Mouse (Mus musculus): ENCODE measurements at regions not wholly inside any gene's neighbourhood (a gene's known extent, or its start where the extent isn't known, plus 50 kb on each side); places are given as distances from the start of the nearest gene placed in this dataset.

DNA sequence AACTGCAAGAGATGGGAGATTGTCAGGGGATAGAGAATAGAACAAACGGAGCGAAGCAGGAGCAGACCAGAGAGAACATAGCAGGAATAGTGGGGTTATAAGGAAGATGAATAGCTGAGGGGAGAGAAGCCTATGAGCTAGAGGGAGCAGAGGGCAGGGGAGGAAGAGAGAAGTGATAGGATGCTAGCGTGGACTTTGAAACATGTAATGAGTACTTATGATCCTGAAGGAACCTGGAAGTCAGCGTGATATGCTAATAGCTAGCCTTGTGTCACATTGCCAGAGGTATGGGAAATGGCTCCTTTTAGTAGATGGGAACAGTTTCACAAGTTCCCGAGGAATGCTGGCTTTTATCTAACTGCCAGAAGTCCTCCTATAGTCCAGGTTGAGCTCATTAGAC is 51.8 kb downstream of the Calml3 start:
- no peak overlapping the region for H3K4me3 ChIP-seq (ENCODE audit: insufficient read depth, low read depth, low read length)
- WGBS = 95% methylated on average over 5 of the region's 5 CpGs
- no peak overlapping the region for H3K9ac ChIP-seq (ENCODE audit: low read depth, low read length)
- no peaks in the 10 kb centered on the region for H3K36me3 ChIP-seq (ENCODE audit: control insufficient read depth, insufficient read depth, low read length)
- H3K4me1 ChIP-seq (ENCODE audit: control insufficient read depth, insufficient read depth, low read length) = 0 out of 2 replicates have a peak, but pooled peaks cover 6% of the 10 kb centered on the region
- TF ChIP-seq POLR2A (IDR thresholded peaks at IDR 0.05; ENCODE audit: extremely low read depth, insufficient read depth, low read length) = no peak
- no peak for TF ChIP-seq CTCF (IDR thresholded peaks at IDR 0.05; ENCODE audit: low read depth, low read length)
- H3K27me3 ChIP-seq (ENCODE audit: control insufficient read depth, insufficient read depth, low read length) = no peaks in the 10 kb centered on the region
- no peak overlapping the region for H3K27ac ChIP-seq (replicated peaks; ENCODE audit: insufficient read depth, low read depth, low read length)
- H3K79me2 ChIP-seq (ENCODE audit: control insufficient read depth, insufficient read depth, low read length) = no peaks in the 10 kb centered on the region
- DNase-seq (ENCODE audit: extremely low read depth, low read depth, low spot score) = no peak

DNA sequence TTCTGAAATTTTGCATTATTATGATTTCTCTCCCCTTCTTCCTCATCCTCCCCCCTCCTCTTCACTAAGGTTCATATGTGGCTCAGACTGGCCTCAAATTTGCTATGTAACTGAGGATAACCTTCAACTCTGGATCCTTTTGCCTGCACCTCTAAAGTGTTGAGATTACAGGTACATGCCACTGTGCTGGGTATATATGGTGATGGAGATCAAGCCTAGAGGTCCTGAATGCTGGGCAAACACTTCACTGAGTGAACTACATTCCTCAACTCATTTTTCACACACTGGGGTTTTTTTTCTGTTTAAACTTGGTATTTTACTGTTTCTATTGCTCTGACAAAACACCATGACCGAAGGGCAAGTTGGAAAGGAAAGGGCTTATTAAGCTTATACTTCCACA is 52.9 kb downstream of the Calml3 start:
- H3K9ac ChIP-seq (ENCODE audit: low read depth, low read length) = no peak overlapping the region
- WGBS = 73% methylated on average over 1 of the region's 1 CpGs
- H3K4me3 ChIP-seq (ENCODE audit: insufficient read depth, low read depth, low read length) = no peak overlapping the region
- DNase-seq (ENCODE audit: extremely low read depth, low read depth, low spot score) = no peak
- H3K36me3 ChIP-seq (ENCODE audit: control insufficient read depth, insufficient read depth, low read length) = no peaks in the 10 kb centered on the region
- H3K79me2 ChIP-seq (ENCODE audit: control insufficient read depth, insufficient read depth, low read length) = no peaks in the 10 kb centered on the region
- TF ChIP-seq CTCF (IDR thresholded peaks at IDR 0.05; ENCODE audit: low read depth, low read length) = no peak
- no peak for TF ChIP-seq POLR2A (IDR thresholded peaks at IDR 0.05; ENCODE audit: extremely low read depth, insufficient read depth, low read length)
- 0 out of 2 replicates have a peak, but pooled peaks cover 6% of the 10 kb centered on the region for H3K4me1 ChIP-seq (ENCODE audit: control insufficient read depth, insufficient read depth, low read length)
- H3K27ac ChIP-seq (replicated peaks; ENCODE audit: insufficient read depth, low read depth, low read length) = no peak overlapping the region
- no peaks in the 10 kb centered on the region for H3K27me3 ChIP-seq (ENCODE audit: control insufficient read depth, insufficient read depth, low read length)

DNA sequence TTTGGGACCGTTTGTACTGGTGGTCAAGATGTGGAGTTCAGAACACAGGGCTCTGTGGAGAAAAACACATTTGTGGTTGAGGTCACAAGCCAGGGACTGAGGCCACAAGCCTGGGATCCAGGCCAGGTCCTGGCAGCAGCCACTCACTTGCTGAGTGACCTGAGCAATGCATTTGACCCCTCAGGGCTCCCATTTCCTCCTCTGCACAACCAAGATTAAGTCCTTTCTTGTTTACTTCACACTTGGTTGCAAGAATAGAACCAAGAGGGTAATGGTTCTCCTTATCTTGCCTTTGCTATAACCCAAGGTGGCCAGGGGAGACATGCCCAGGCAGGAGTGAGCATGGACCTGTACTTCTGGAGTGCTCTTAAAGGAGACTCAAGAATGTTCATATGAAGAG is 53.4 kb downstream of the Calml3 start:
- no peak overlapping the region for H3K27ac ChIP-seq (replicated peaks; ENCODE audit: insufficient read depth, low read depth, low read length)
- 0 out of 2 replicates have a peak, but pooled peaks cover 6% of the 10 kb centered on the region for H3K4me1 ChIP-seq (ENCODE audit: control insufficient read depth, insufficient read depth, low read length)
- H3K79me2 ChIP-seq (ENCODE audit: control insufficient read depth, insufficient read depth, low read length) = no peaks in the 10 kb centered on the region
- no peaks in the 10 kb centered on the region for H3K36me3 ChIP-seq (ENCODE audit: control insufficient read depth, insufficient read depth, low read length)
- no peak overlapping the region for H3K9ac ChIP-seq (ENCODE audit: low read depth, low read length)
- DNase-seq (ENCODE audit: extremely low read depth, low read depth, low spot score) = peak; percentile 78
- no peak for TF ChIP-seq CTCF (IDR thresholded peaks at IDR 0.05; ENCODE audit: low read depth, low read length)
- TF ChIP-seq POLR2A (IDR thresholded peaks at IDR 0.05; ENCODE audit: extremely low read depth, insufficient read depth, low read length) = no peak
- H3K4me3 ChIP-seq (ENCODE audit: insufficient read depth, low read depth, low read length) = no peak overlapping the region
- WGBS = 3% methylated on average over 1 of the region's 1 CpGs
- H3K27me3 ChIP-seq (ENCODE audit: control insufficient read depth, insufficient read depth, low read length) = no peaks in the 10 kb centered on the region

GRCm38 (mm10) chr13:3749646-3750045 is 54.5 kb downstream of the Calml3 start:
- Histone ChIP-seq H3K79me2 (ENCODE audit: control insufficient read depth, insufficient read depth, low read length) (no peaks in the 10 kb centered on the region), H3K27ac (replicated peaks; ENCODE audit: insufficient read depth, low read depth, low read length) (no peak overlapping the region), H3K4me3 (ENCODE audit: insufficient read depth, low read depth, low read length) (no peak overlapping the region), H3K36me3 (ENCODE audit: control insufficient read depth, insufficient read depth, low read length) (no peaks in the 10 kb centered on the region), H3K4me1 (ENCODE audit: control insufficient read depth, insufficient read depth, low read length) (0 out of 2 replicates have a peak, but pooled peaks cover 6% of the 10 kb centered on the region), H3K27me3 (ENCODE audit: control insufficient read depth, insufficient read depth, low read length) (no peaks in the 10 kb centered on the region), H3K9ac (ENCODE audit: low read depth, low read length) (no peak overlapping the region)
- WGBS = 53% methylated on average over 3 of the region's 3 CpGs
- peak; percentile 54 for DNase-seq (ENCODE audit: extremely low read depth, low read depth, low spot score)
- TF ChIP-seq POLR2A (IDR thresholded peaks at IDR 0.05; ENCODE audit: extremely low read depth, insufficient read depth, low read length) = no peak
- no peak for TF ChIP-seq CTCF (IDR thresholded peaks at IDR 0.05; ENCODE audit: low read depth, low read length)

DNA sequence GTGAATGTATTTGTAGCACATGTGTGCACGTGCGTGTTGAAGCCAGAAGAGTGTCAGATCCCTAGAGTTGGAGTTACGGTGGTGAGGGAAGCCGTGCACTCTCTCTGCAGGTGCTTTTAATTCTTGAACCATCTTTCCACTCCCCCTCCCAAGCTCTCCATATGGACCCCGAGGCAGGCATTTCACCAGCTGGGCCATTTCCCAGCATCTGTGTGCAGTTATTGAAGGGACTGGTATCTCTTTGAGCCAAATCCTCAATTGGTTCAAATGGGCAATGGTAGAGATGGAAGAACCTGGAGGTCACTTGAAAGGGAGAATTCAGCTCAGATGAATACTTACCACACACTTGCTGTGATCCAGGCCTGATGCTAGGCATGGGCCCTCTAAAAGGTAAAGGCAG is 55.3 kb downstream of the Calml3 start:
- H3K4me1 ChIP-seq (ENCODE audit: control insufficient read depth, insufficient read depth, low read length) = peaks cover 10% of the 10 kb centered on the region
- WGBS = 92% methylated on average over 5 of the region's 5 CpGs
- H3K79me2 ChIP-seq (ENCODE audit: control insufficient read depth, insufficient read depth, low read length) = no peaks in the 10 kb centered on the region
- no peaks in the 10 kb centered on the region for H3K36me3 ChIP-seq (ENCODE audit: control insufficient read depth, insufficient read depth, low read length)
- H3K27ac ChIP-seq (replicated peaks; ENCODE audit: insufficient read depth, low read depth, low read length) = no peak overlapping the region
- no peak for TF ChIP-seq POLR2A (IDR thresholded peaks at IDR 0.05; ENCODE audit: extremely low read depth, insufficient read depth, low read length)
- TF ChIP-seq CTCF (IDR thresholded peaks at IDR 0.05; ENCODE audit: low read depth, low read length) = no peak
- H3K4me3 ChIP-seq (ENCODE audit: insufficient read depth, low read depth, low read length) = no peak overlapping the region
- DNase-seq (ENCODE audit: extremely low read depth, low read depth, low spot score) = no peak
- H3K9ac ChIP-seq (ENCODE audit: low read depth, low read length) = no peak overlapping the region
- no peaks in the 10 kb centered on the region for H3K27me3 ChIP-seq (ENCODE audit: control insufficient read depth, insufficient read depth, low read length)

DNA sequence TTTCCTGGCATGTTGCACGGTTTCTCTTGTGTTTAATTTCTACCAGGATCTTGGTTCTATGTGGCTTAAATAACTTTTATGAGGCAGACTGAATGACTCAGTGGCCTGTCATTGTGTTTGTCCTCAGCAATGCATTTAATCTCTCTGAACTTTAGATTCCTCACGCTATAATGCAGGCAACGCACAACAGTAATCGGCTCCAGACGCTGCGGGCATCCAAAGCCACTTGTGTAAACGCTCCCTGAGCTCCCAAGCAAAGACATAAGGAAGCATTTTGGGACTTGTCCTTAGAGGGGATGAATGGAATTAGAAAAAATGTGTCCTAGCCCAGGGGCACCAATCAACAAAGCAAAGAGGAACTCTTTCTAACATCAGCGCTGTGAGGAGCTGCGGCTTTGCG is 57.6 kb downstream of the Calml3 start:
- H3K27ac ChIP-seq (replicated peaks; ENCODE audit: insufficient read depth, low read depth, low read length) = no peak overlapping the region
- H3K4me3 ChIP-seq (ENCODE audit: insufficient read depth, low read depth, low read length) = no peak overlapping the region
- H3K27me3 ChIP-seq (ENCODE audit: control insufficient read depth, insufficient read depth, low read length) = no peaks in the 10 kb centered on the region
- no peaks in the 10 kb centered on the region for H3K79me2 ChIP-seq (ENCODE audit: control insufficient read depth, insufficient read depth, low read length)
- WGBS = 92% methylated on average over 10 of the region's 10 CpGs
- peaks cover 17% of the 10 kb centered on the region for H3K4me1 ChIP-seq (ENCODE audit: control insufficient read depth, insufficient read depth, low read length)
- no peaks in the 10 kb centered on the region for H3K36me3 ChIP-seq (ENCODE audit: control insufficient read depth, insufficient read depth, low read length)
- no peak overlapping the region for H3K9ac ChIP-seq (ENCODE audit: low read depth, low read length)
- no peak for DNase-seq (ENCODE audit: extremely low read depth, low read depth, low spot score)
- no peak for TF ChIP-seq CTCF (IDR thresholded peaks at IDR 0.05; ENCODE audit: low read depth, low read length)
- TF ChIP-seq POLR2A (IDR thresholded peaks at IDR 0.05; ENCODE audit: extremely low read depth, insufficient read depth, low read length) = no peak

All from liver, adult 2 months (tissue).